Mouse (Mus musculus): ENCODE data around the gene C87499.
A peak's percentile ranks its signal among the peaks of the same experiment; 100 is the strongest.

The C87499 gene

DNA sequence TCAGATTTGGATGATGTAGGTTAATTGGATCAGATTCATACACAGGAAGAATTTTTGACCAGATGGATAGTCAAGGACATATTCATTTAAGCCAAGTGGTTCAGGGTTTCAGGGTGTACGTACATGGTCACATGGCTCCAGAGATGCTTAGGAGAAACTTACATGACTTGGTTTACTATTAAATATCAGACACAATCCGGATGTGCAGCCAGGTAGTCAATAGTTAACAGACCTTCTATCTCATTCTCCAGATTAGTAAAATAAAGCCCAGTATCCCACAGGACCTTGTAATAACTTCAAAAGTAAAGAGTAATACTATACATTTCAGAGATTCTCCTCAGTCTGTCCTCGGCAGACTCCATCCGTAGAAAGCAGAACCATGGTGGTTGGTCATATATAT lies at the start of gene C87499:
Gene C87499 (minus strand): TSS at position 101 of the 400 bp plus-strand sequence.
- no peak for DNase-seq (ENCODE audit: low read depth, low spot score)

DNA sequence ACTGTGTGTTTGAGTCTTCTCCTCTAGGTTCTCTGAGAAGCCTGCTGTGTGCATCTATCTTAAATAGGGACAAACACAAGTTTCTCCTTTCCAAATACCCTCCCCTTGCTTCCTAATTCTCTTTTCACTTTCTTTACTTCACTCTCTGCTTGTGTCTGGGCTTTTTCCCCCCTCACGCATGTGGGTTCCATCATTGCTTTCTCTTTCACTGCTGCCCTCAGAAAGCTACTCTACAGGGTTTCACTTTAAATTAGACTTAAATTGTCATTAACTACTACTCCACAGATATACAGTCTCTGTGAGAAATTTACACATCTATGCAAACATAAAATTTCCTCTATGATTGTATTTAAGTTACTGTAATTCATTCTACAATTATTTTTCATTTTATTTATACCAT lies 49.6 kb upstream of the C87499 start, which contains the start of gene Ifna2:
Gene Ifna2 (minus strand): TSS at position 101 of the 400 bp plus-strand sequence.
- DNase-seq (ENCODE audit: low read depth, low spot score), result no peak

DNA sequence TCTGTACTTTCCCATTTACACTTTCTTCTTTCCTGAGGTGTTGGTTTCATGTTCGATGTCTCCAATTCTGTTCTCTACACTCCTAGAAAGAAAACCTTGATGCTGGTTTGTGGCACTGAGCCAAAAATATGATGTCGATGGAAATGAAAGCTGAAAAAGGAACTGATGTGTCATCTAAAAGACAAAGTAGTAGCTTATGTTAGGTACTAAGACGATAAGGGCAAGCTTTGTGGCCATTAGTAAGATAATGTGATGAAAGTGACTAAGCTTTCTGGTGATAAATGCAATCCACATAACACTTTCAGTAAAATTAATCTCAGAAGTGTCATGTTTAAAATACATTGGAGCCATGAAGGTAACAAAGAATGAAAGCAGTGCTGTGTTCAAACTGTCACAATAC lies 47.1 kb upstream of the C87499 start:
- DNase-seq (ENCODE audit: low read depth, low spot score), result no peak

DNA sequence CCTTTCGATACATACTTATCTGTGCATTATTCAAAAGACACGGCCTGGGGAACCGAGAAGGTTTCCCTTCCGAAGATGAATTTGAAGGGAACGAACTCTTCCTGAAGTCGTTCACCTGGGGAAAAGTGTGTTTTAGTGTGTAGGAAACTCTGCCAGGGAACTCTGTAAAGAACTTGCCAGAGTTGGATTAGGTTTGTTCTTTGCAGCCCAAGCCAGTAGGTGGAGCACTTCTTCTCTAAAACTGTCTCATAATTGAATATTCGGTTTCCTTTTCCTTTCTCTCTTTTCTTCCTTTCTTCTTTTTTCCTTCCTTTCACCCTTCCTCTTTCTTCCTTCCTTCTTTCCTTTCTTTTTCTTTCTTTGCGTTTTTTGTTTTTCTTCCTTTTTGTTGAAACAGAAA lies 46.2 kb upstream of the C87499 start:
- DNase-seq (ENCODE audit: low read depth, low spot score), result no peak

DNA sequence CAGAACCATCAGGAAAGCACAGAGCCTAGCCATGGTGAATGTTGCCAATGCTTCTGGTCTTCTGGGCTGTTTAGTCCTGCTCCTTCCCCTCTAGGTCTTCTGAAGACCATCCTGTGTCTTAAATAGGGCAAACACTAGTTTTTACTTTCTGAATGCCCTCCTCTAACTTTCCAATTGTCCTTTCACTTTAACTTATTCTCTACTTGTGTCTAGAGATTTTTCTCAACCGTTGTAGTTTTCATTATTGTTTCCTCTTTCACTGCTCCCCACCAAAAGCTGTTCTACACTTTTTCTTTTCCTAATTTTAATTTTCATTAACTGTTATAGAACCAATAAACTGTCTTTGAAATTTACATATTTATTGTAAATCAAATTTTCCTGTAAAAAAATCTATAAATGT lies 42.6 kb upstream of the C87499 start, which contains the start of gene Ifna16:
Gene Ifna16 (minus strand): TSS at position 101 of the 400 bp plus-strand sequence.
- DNase-seq (ENCODE audit: low read depth, low spot score), result no peak

DNA sequence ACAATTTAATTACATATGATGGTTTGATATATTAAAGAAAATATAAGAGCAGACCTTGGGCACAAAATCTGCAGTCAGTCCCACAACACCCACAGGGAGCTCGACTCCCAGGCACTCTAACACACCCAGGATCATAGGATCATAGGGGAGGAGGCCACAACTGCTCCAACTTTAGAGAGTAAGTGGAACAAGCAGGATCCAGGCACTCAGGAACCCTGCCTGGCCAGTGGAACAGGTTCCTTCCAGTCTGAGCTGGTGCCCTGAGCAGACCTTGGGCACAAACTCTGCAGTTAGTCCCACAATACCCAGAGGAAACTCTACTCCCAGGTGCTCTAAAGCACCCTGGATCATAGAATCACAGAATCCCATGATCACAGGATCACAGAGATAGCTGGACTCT lies 21.2 kb upstream of the C87499 start:
- no peak for DNase-seq (ENCODE audit: low read depth, low spot score)

DNA sequence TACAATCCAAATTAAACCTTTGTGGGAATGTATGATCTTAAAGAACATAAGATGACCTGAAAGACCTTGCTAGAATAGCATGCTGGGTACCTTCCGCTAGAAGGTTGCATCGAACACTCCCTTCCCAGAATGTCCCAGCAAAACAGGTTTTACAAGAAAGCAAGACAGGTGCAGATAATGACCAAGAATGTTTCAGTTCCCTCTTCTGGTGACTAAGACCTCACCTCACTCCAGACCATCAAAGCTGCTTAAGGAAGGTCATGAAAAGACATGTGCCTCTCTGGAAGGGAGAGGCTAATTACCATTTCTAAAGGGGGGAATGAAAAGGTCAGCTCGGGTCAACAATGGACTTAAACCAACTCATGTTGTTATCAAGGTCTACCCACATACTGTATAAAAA lies 19.4 kb upstream of the C87499 start:
- no peak for DNase-seq (ENCODE audit: low read depth, low spot score)

DNA sequence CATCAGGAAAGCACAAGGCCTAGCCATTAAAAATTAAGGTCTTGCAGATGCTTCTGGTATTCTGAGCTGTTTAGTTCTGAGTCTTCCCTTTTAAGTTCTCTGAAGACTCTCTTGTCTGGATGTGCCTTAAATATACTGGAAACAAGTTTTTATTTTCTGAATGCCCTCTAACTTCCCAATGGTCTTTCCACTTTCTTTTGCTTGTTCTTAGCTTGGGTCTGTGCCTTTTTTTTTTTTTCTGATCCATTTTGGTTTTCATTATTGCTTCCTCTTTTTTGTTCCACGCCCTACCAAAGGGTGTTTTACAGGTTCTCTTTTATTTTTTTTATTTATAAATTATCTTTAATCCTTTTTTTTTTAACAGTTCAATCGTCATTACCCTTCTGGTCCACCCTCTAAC lies 10.1 kb upstream of the C87499 start, which contains the start of gene Ifna13:
Gene Ifna13 (minus strand): TSS at position 101 of the 400 bp plus-strand sequence.
- DNase-seq (ENCODE audit: low read depth, low spot score), result no peak

DNA sequence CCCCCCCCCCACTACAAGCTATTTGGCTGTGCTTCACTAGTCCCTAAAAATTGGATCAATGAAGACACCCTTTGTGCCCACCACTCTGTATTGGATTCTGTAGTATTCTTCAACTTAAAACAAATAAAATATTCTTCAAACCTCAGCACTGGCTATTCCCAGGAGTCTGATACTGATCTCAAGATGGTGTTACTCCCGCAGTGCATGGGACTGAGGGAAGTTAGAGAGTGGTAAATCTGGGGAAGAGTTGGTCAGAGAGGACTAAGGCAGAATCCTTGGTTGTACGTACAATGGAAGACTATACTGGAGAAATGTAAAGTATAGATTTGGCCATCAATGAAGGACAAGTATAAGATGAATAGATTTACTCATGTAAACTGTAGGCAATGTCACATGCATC lies 8.3 kb upstream of the C87499 start:
- DNase-seq (ENCODE audit: low read depth, low spot score), result no peak

DNA sequence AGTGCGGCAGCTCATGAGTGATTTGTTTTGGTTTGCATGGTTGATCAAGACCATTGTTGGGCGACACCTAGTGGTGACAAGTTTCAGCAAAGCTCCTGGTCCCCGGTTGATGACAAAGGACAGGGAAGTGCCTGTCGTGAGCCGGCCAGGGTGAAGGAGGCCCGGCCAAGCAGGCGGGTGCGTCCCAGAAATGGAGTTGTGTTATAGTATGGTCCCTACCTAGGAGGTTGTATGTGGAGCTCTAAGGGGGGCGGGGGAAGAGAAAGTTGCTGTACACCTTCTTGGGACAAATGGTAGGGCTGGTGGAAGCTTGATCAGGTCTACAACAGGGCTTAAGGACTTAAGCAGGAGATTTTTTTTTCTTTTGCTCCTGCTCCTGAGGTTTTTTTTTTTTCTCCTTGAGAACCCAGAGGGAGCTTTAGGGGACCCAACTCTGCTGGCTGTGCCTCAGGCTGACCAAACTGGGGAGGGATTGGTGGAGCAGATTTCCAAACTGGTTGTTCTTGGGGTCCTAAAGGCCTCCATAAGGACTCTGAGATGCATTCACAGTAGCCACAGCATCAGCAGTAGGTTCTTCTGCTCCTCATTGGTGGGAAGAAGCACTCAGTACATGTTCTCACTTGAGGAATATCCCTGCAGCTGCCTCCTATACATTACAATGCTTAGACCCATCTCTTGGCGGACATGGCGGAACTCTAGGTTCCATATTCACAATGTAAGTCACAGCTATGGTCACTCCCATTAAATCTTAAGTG lies 7.0 kb upstream of the C87499 start:
- DNase-seq (ENCODE audit: low read depth, low spot score), result peak; percentile 99

DNA sequence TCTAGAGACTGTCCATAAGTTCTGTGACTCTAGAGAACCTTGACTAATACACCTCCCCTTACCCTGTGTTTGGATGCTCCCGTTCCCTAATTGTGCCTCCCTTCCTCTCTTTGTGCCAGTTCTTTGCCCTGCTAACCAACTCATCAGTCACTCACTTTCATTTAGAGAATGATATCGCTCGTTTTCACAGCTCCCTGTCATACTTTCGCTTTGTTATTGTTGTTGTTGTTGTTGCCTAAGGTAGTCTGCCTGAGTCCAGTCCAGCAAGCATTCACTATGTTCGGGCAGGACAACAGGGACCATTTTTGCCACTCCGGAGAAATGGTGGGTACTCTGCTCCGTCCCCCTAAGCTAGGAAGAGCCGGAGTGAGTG lies 6.5 kb upstream of the C87499 start:
- no peak for DNase-seq (ENCODE audit: low read depth, low spot score)

DNA sequence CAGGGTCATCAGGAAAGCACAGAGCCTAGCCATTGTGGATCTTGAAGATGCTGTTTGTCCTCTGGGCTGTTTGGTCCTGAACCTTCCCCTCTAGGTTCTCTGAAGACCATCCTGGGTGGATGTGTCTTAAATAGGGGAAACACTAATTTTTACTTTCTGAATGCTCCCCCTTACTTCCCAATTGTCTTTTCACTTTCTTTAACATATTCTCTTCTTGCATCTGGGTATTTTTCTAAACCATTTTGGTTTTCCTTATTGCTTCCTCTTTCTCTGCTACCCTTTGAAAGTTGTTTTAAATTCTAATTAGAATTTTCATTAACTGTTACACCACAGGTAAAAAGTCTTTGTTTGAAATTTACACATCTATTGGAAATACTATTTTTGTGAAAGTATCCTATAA lies 30.9 kb downstream of the C87499 start, which contains the start of gene Ifna12:
Gene Ifna12 (minus strand): TSS at position 101 of the 400 bp plus-strand sequence.
- DNase-seq (ENCODE audit: low read depth, low spot score), result no peak

DNA sequence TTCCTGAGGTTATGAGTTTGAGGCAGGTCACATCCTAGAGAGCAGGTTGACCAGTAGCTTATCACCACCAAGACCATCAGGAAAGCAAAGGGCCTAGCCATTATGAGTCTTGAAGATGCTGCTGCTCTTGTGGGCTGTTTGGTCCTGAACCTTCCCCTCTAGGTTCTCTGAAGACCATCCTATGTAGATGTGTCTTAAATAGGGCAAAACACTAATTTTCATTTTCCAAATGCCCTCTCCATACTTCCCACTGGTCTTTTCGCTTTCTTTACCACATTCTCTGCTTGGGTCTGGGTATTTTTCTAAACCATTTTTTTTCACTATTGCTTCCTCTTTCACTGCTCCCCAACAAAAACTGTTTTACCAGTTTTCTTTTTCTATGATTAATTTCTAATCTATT lies 41.9 kb downstream of the C87499 start, which contains the start of gene Ifna9:
Gene Ifna9 (minus strand): TSS at position 101 of the 400 bp plus-strand sequence.
- no peak for DNase-seq (ENCODE audit: low read depth, low spot score)
